Mouse (Mus musculus) CH12F3 (cell line): ENCODE data around the gene Gucy2e.

ENCODE experiments used
- in situ Hi-C: fragments of 300-500 bp; cut with MboI; formaldehyde crosslinking; loops from 2 replicates; pipeline ENCODE4 v1.14.3; 2020; ENCODE audit warnings: low sequenced_read_pairs

Gene Gucy2e

GRCm38 (mm10) chr11:69236926-69237260 lies at the start of gene Gucy2e:
Gucy2e (minus strand) TSS chr11:69237036.
- in situ Hi-C loops, result no loop called here

DNA sequence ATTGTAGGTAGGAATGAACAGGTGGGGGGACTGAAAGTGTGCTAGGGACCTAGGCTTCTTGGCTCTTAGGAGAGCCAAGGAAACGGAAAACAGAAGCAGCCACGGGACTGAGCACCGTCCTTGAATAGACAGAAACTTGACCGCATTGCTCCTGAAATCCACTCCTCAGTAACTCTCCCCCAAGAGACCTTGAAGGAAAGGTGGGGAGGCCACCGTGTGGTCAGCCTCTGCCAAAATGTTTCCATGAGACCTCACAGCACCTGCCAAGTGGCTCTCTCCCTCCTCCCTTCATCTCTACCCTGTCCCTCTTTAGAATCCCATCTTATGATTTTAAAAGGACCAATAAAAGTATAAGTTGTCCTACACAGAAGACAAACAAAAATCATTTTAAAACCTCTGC lies 40.4 kb upstream of the Gucy2e start:
- in situ Hi-C loops, result no loop called here

DNA sequence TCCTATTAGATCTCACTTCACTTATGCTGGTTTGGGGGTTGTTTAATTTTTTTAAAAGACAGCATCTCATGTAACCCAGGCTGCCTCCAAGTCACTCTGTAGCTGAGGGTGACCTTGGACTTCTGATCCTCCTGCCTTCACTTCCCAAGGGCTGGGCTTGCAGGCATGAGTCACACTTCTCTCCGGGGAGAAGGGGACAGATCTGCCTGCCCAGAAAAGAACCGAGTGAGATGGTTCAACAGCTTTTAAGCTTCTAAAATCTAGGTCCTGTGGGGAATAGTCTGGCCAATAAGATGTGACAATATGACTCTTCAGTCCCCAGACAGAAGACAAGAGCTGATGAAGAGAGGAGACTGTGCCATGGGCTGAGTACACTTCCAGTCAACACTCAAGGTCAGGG lies 39.2 kb upstream of the Gucy2e start:
- in situ Hi-C loops, result no loop called here

GRCm38 (mm10) chr11:69275650-69276049 lies 38.8 kb upstream of the Gucy2e start:
- in situ Hi-C loops, result no loop called here

- in situ Hi-C loops, result no loop called here
Observed at GRCm38 (mm10) chr11:69272122-69272740, 35.4 kb upstream of the Gucy2e start.

GRCm38 (mm10) chr11:69269575-69269974 lies 32.7 kb upstream of the Gucy2e start:
- in situ Hi-C loops, result no loop called here

- in situ Hi-C loops, result no loop called here
Observed at GRCm38 (mm10) chr11:69268100-69268499, 31.3 kb upstream of the Gucy2e start.

DNA sequence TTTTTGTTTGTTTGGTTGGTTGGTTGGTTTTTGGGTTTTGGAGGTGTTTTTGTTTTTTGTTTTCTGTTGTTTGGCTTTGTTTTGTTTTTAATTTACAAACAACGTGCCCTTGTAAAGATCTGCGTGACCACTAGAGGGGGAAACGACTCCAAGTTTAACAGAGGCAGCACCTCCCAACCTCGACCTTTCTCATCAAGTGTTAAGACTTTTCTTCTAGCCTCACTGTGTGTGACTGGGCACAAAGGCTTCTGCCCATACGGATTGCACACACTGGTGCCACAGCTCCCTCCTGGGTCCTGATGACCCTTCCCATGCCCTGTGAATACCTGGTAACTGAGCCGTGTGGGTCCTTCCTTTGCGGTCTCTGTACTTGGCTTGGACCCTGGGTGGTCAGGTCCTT lies 30.5 kb upstream of the Gucy2e start:
- in situ Hi-C loops, result no loop called here

GRCm38 (mm10) chr11:69266253-69266652 lies 29.4 kb upstream of the Gucy2e start:
- in situ Hi-C loops, result no loop called here

- in situ Hi-C loops, result no loop called here
Observed at GRCm38 (mm10) chr11:69265410-69265809, 28.6 kb upstream of the Gucy2e start.

- in situ Hi-C loops, result no loop called here
Observed at GRCm38 (mm10) chr11:69264276-69264675, 27.4 kb upstream of the Gucy2e start.

DNA sequence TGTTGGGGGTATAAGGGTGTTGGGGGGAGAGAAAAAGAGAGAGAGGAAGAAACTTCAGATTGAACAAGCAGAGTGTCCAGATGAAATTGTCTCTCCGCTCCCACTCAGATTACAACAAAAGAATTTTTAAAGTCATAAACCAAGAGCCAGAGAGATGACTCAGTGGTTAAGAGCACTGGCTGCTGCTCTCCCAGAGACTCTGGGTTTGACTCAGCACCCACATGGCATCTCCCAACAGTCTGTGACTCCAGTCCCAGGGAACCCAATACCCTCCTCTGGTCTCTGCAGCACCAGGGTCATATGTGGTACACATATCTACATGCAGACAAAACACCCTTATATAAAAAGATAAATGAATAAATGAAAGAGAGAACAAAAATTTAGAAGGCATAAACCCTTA lies 23.3 kb upstream of the Gucy2e start:
- in situ Hi-C loops, result no loop called here

DNA sequence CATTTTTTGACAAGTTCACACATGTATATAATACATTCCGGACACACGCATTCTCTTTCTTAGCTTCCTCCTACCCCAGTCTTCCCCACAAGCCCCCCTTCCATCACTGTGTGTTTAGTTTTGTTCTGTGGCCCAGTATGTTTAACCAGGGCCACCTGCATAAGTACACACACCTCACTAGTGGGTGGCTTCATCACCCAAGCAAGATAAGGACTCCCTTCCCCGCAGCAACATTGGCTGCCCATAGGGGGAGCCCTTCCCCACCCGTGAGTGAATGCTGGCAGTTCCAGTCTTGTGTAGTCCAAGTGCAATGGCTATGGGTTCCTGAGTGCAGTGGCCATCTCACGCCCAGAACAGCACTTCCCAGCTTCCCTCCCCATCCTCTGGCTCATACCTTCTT lies 21.5 kb upstream of the Gucy2e start:
- in situ Hi-C loops, result loop anchor here (5.0 to 10.0 kb wide), 2 partner anchors 124 to 257 kb away; no protein-coding TSS in a partner anchor

DNA sequence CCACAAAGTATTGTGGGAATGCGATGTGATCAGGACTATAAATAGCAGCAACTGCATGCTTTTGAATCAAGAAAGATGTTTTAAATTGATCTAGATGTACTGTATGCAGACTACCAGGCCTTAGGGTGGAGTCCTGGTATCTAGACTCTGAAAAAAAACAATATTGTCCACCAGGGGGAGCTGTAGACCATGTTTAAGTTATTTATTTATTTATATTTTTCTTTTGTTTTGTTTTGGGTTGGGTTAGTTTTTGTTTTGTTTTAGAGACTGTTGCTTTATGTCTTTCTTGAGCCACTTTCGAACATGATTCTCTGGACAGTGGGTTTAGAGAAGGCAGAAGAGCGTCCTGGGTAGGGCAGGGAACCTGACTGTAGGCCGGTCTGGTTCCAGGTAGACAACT lies 21.0 kb upstream of the Gucy2e start:
- in situ Hi-C loops, result loop anchor here (5.0 to 10.0 kb wide), 2 partner anchors 124 to 257 kb away; no protein-coding TSS in a partner anchor

DNA sequence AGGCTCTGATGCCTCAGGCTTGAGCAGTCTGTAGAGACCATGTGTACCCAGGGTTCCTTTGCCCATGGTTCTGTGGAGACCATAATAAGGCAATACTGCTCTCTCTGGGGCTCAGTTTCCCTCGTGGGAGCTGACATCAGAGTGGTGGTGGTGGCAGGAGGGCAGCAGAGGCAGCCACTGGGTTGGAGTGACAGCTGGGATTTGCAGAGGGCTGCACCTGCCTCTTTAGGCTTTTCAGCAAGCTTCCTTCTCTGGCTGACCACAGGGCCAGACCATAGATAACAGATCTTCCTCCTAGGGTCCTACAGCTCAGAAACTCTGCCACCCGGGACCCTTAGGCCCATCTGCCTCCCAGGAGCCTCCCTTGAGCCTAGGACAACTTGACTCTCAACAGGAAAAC lies 20.2 kb upstream of the Gucy2e start:
- in situ Hi-C loops, result loop anchor here (5.0 to 10.0 kb wide), 2 partner anchors 125 to 258 kb away; no protein-coding TSS in a partner anchor

- in situ Hi-C loops, result loop anchor here (5.0 to 10.0 kb wide), 3 partner anchors 63 to 260 kb away; no protein-coding TSS in a partner anchor
Observed at GRCm38 (mm10) chr11:69254808-69255207, 18.0 kb upstream of the Gucy2e start.

DNA sequence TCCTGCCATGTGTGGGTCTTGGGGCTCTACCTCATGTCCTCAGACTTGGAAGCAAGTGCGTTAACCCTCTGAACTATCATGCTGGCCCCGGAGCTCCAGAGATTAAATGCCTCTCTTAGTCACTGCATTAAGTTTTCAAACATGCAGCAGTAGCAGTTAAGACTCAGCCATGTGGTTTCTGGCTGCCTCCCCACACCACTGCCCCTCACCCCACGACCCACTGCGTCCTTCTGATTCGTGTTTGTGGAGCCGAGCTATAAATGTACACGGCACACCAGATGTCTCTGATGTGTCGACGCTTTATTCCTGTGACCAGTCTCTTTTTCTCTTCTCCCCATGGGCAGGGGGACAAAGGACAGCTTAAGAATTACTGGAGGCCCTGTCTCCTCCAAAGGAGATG lies 16.3 kb upstream of the Gucy2e start:
- in situ Hi-C loops, result loop anchor here (5.0 to 10.0 kb wide), 2 partner anchors 61 to 262 kb away; no protein-coding TSS in a partner anchor

GRCm38 (mm10) chr11:69251953-69252352 lies 15.1 kb upstream of the Gucy2e start:
- in situ Hi-C loops, result loop anchor here (5.0 to 10.0 kb wide), 2 partner anchors 60 to 263 kb away; no protein-coding TSS in a partner anchor

DNA sequence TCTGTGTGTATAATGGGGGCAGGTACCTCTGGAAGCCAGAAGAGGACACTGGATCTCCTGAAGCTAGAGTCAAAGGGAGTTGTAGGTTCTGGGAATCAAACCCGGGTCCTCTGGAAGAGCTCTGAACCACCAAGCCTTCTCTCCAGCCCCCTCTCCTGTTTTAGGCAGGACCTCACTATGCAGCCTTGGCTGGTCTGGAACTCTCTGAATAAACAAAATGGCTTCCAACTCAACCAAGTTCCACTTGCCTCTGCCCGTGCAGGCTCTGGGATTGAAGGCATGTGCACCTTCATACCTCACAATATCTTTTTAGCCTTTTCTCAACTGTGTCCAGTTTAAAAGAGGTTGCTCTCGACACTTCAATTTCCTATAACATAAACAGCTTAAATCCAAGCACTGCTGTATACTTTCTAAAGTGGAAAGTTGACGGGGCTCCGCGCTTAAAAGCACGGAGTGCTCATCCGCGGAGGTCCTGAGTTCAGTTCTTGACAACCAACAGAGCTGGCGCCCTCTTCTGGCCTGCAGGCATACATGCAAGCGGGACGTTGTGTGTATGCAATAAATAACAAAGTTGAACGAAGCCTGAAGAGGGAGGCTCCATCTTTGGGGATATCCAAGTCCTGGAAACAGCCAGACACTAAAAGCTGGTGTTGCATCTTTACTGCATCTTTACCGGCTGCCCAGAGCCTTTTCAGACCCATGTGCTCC lies 14.5 kb upstream of the Gucy2e start:
- in situ Hi-C loops, result loop anchor here (5.0 to 10.0 kb wide), 2 partner anchors 59 to 264 kb away; no protein-coding TSS in a partner anchor

GRCm38 (mm10) chr11:69250106-69250505 lies 13.3 kb upstream of the Gucy2e start:
- in situ Hi-C loops, result loop anchor here (5.0 to 10.0 kb wide), 2 partner anchors 58 to 265 kb away; no protein-coding TSS in a partner anchor

DNA sequence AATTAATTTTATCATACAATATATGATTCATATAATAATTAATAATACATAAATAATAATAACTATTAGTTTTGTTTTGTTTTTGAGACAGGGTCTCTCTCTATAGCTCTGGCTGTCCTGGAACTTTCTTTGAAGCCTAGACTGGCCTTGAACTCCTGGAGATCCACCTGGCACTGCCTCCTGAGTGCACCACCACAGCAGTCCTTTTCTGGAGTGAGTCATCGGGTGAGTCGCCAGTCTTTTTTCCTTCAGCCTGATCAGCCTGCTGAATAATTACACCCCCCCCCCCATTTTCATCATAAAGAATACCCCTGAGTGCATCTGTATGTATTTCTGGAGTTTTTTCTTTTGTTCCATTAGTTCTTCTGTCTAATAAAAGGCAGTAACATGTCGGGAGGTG lies 12.3 kb upstream of the Gucy2e start:
- in situ Hi-C loops, result no loop called here

DNA sequence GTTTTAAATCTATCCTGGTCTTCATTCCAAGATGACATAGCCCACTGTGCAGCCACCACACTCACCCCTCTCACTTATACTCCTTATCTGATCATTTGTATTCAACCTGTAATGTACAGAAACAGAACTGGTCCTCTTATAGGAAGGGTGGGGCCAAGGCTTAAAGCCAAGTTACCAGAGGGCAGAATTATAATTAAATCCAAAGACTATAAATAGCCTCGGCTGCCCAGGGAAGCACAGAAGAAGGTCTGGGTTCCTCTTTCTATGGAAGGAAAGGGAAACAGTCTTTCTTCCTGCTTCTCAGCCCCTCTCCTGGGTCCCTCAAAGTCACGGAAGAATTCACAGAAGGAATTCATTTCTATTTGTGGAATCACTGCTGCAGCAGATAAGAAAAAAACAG lies 8.8 kb upstream of the Gucy2e start:
- in situ Hi-C loops, result no loop called here
